Mouse (Mus musculus): ENCODE results near the gene Olfr1240. TPM values are rescaled to one million over a fixed set of nuclear protein-coding genes. Genes with fewer than 3 reads are reported as not detected.

Gene Olfr1240
- not detected for polyA plus RNA-seq (2017; shearing (Covaris generic))

DNA sequence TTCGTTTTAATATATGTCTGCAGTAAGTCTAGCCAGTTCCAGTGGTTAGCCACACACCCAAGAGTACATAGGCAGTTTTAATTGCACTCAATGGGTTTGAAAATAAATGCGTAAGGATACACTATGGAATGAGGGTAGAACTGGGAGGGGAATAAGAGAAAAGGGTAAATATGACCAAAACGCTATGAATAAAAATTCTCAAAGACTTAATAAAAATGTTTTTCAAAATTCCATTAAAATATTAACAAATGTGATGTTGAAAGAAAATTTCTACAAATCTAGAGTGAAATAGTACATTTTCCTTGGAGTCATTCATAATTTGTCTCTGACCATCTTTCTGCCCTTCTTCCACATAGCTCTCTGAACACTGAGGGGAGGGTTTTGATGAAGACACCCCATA lies at the start of gene Olfr1240:
Gene Olfr1240 (minus strand): TSS at position 101 of the 400 bp plus-strand sequence.

DNA sequence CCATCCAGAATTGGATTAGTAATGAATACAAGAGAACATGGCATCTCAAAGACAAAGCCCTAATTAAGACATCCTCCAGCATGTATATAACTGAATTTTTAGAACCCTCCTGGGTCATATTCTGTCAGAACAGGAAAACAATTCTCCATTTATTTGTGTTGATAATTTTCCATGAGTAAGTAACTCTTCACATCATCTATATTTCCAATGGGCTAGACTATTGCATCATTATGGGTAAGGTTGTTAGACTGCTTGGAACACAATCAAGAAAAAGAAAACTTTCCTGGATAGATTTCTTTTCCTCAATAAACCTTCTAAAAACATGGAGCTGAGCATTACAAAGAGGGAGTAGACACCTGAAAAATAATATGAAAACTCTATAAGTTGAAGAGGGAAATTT lies 44.2 kb upstream of the Olfr1240 start, which contains the start of gene Olfr1241:
Gene Olfr1241 (minus strand): TSS at position 101 of the 400 bp plus-strand sequence.

DNA sequence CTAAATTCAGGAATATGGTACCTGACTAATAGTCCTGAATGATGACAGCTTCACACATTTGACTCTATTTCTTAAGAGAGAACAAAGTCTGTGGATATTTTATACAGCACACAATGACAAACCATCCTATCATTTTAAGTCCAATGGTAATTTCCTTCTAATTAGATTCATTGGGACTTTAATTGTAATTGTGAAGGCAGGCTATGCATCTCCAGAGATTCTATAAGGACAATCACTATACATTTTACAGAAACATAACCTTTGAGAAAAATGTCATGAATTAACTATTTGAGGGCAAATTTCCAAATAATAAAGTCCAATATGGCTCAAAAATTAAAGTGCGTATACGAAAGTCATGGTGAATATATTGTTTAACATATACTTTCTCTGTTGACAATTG lies 22.5 kb downstream of the Olfr1240 start, which contains the start of gene Olfr1239:
Gene Olfr1239 (minus strand): TSS at position 101 of the 400 bp plus-strand sequence.

DNA sequence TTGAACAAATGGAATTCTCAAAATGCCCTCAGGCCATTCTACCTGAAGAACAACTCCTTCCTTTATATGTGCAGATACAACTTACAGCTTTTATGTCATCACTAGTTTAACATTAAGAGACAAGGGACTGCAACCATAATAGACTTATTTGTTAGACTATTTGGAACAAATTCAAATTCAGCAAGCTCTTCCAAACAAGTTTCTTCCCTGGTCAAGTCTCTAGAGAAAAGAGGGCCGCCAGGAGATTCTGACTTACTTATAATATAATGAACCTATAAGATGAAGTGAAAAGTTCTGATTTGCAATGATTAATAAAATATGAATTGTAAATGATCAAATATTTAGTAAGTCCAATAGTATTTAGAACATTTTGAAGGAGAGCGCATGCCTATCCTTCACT lies 33.2 kb downstream of the Olfr1240 start, which contains the start of gene Olfr1238:
Gene Olfr1238 (minus strand): TSS at position 101 of the 400 bp plus-strand sequence.

Other genes with a start within 250 kb of the Olfr1240 start
- not detected for gene Olfr1226, start 243.0 kb downstream of the Olfr1240 start, polyA plus RNA-seq (2017; shearing (Covaris generic))
- gene Olfr1228, start 188.9 kb downstream of the Olfr1240 start, polyA plus RNA-seq (2017; shearing (Covaris generic)): 0.17 TPM
- gene Olfr1229, start 155.0 kb downstream of the Olfr1240 start, polyA plus RNA-seq (2017; shearing (Covaris generic)): not detected
- gene Olfr1230, start 145.7 kb downstream of the Olfr1240 start, polyA plus RNA-seq (2017; shearing (Covaris generic)): not detected
- gene Olfr1231, start 135.9 kb downstream of the Olfr1240 start, polyA plus RNA-seq (2017; shearing (Covaris generic)): not detected
- not detected for gene Olfr1232, start 113.3 kb downstream of the Olfr1240 start, polyA plus RNA-seq (2017; shearing (Covaris generic))
- gene Olfr1233, start 100.6 kb downstream of the Olfr1240 start, polyA plus RNA-seq (2017; shearing (Covaris generic)): not detected
- not detected for gene Olfr1234, start 78.1 kb downstream of the Olfr1240 start, polyA plus RNA-seq (2017; shearing (Covaris generic))
- not detected for gene Olfr1238, start 33.3 kb downstream of the Olfr1240 start, polyA plus RNA-seq (2017; shearing (Covaris generic))
- gene Olfr1239, start 22.6 kb downstream of the Olfr1240 start, polyA plus RNA-seq (2017; shearing (Covaris generic)): not detected
- gene Olfr1241, start 44.1 kb upstream of the Olfr1240 start, polyA plus RNA-seq (2017; shearing (Covaris generic)): not detected
- gene Olfr1242, start 55.3 kb upstream of the Olfr1240 start, polyA plus RNA-seq (2017; shearing (Covaris generic)): not detected
- gene Olfr1243, start 88.5 kb upstream of the Olfr1240 start, polyA plus RNA-seq (2017; shearing (Covaris generic)): not detected
- gene Olfr1245, start 135.4 kb upstream of the Olfr1240 start, polyA plus RNA-seq (2017; shearing (Covaris generic)): not detected
- not detected for gene Olfr1246, start 150.2 kb upstream of the Olfr1240 start, polyA plus RNA-seq (2017; shearing (Covaris generic))
- not detected for gene Olfr1247, start 171.1 kb upstream of the Olfr1240 start, polyA plus RNA-seq (2017; shearing (Covaris generic))
- gene Olfr1248, start 175.2 kb upstream of the Olfr1240 start, polyA plus RNA-seq (2017; shearing (Covaris generic)): not detected
- not detected for gene Olfr1249, start 192.0 kb upstream of the Olfr1240 start, polyA plus RNA-seq (2017; shearing (Covaris generic))
- not detected for gene Olfr1250, start 218.5 kb upstream of the Olfr1240 start, polyA plus RNA-seq (2017; shearing (Covaris generic))
- not detected for gene Olfr1251, start 228.9 kb upstream of the Olfr1240 start, polyA plus RNA-seq (2017; shearing (Covaris generic))